Mouse (Mus musculus): ENCODE measurements at regions not wholly inside any gene's neighbourhood (a gene's known extent, or its start where the extent isn't known, plus 50 kb on each side); places are given as distances from the start of the nearest gene placed in this dataset.

- no peak overlapping the region for H3K27ac ChIP-seq (replicated peaks)
- H3K9me3 ChIP-seq (replicated peaks), result no peaks in the 10 kb centered on the region
- no peak for ATAC-seq (ENCODE audit: low FRiP score)
- H3K9ac ChIP-seq (replicated peaks), result no peak overlapping the region
- H3K4me2 ChIP-seq, result no peak overlapping the region
- no peaks in the 10 kb centered on the region for H3K36me3 ChIP-seq
- no peaks in the 10 kb centered on the region for H3K27me3 ChIP-seq (replicated peaks)
- H3K4me3 ChIP-seq (replicated peaks), result no peak overlapping the region
- H3K4me1 ChIP-seq, result peaks cover 6% of the 10 kb centered on the region; the same call in 1 of the 2 replicates
- 22% methylated on average over 10 of the region's 10 CpGs for WGBS
These were observed 62.9 kb upstream of the Zdhhc25 start for GRCm38 (mm10) chr15:88537190-88537589.

- Histone ChIP-seq H3K27ac (replicated peaks) (no peak overlapping the region), H3K36me3 (no peaks in the 10 kb centered on the region), H3K9ac (replicated peaks) (no peak overlapping the region), H3K9me3 (replicated peaks) (no peaks in the 10 kb centered on the region), H3K4me1 (no peaks in the 10 kb centered on the region), H3K27me3 (replicated peaks) (no peaks in the 10 kb centered on the region), H3K4me3 (replicated peaks) (no peak overlapping the region), H3K4me2 (no peak overlapping the region)
- ATAC-seq (ENCODE audit: low FRiP score), result no peak
- 74% methylated on average over 2 of the region's 2 CpGs for whole genome bisulfite sequencing
These were observed 57.5 kb upstream of the Zdhhc25 start for GRCm38 (mm10) chr15:88542567-88542966.

- Histone ChIP-seq H3K4me2 (no peak overlapping the region), H3K9ac (replicated peaks) (no peak overlapping the region), H3K4me1 (0 out of 2 replicates have a peak, but pooled peaks cover 2% of the 10 kb centered on the region), H3K27ac (replicated peaks) (no peak overlapping the region), H3K36me3 (no peaks in the 10 kb centered on the region), H3K27me3 (replicated peaks) (no peaks in the 10 kb centered on the region), H3K9me3 (replicated peaks) (no peaks in the 10 kb centered on the region), H3K4me3 (replicated peaks) (no peak overlapping the region)
- no peak for ATAC-seq (ENCODE audit: low FRiP score)
- WGBS, result 77% methylated on average over 5 of the region's 5 CpGs
These were observed 55.9 kb upstream of the Zdhhc25 start for GRCm38 (mm10) chr15:88544216-88544615.

- H3K36me3 ChIP-seq, result no peaks in the 10 kb centered on the region
- 0 out of 2 replicates have a peak, but pooled peaks cover 2% of the 10 kb centered on the region for H3K4me1 ChIP-seq
- H3K27ac ChIP-seq (replicated peaks), result no peak overlapping the region
- ATAC-seq (ENCODE audit: low FRiP score), result no peak
- H3K27me3 ChIP-seq (replicated peaks), result no peaks in the 10 kb centered on the region
- no peaks in the 10 kb centered on the region for H3K9me3 ChIP-seq (replicated peaks)
- no peak overlapping the region for H3K4me2 ChIP-seq
- no peak overlapping the region for H3K4me3 ChIP-seq (replicated peaks)
- no peak overlapping the region for H3K9ac ChIP-seq (replicated peaks)
- WGBS, result 56% methylated on average over 6 of the region's 6 CpGs
These were observed 51.8 kb upstream of the Zdhhc25 start for GRCm38 (mm10) chr15:88548261-88548660.
